Mouse (Mus musculus): ENCODE data around the gene Fam210b. TPM values are rescaled to one million over a fixed set of nuclear protein-coding genes. Genes with fewer than 3 reads are reported as not detected.

Gene Fam210b
- polyA plus RNA-seq, 1 experiment from 2014 or later: 15.2 TPM

Other genes with a start within 250 kb of the Fam210b start
- gene Mc3r, start 97.1 kb upstream of the Fam210b start, polyA plus RNA-seq (2014; fragmentation: Nextera tagmentation; extraction: Ambion mirVana): 0.12 TPM in 1 of 2 replicates, not detected in the other
- gene Aurka, start 25.0 kb downstream of the Fam210b start, polyA plus RNA-seq (2014; fragmentation: Nextera tagmentation; extraction: Ambion mirVana): 8.4 and 11.9 TPM in 2 replicates
- gene Cstf1, start 25.1 kb downstream of the Fam210b start, polyA plus RNA-seq (2014; fragmentation: Nextera tagmentation; extraction: Ambion mirVana): 24.5 and 28.6 TPM in 2 replicates
- gene Cass4, start 48.2 kb downstream of the Fam210b start, polyA plus RNA-seq (2014; fragmentation: Nextera tagmentation; extraction: Ambion mirVana): 0.16 and 0.36 TPM in 2 replicates
- gene Rtf2, start 95.0 kb downstream of the Fam210b start, polyA plus RNA-seq (2014; fragmentation: Nextera tagmentation; extraction: Ambion mirVana): 94.9 and 102 TPM in 2 replicates
- 0.80 and 1.2 TPM in 2 replicates for gene Gcnt7, start 113.0 kb downstream of the Fam210b start, polyA plus RNA-seq (2014; fragmentation: Nextera tagmentation; extraction: Ambion mirVana)
- 0.82 TPM in 1 of 2 replicates, not detected in the other for gene Fam209, start 127.0 kb downstream of the Fam210b start, polyA plus RNA-seq (2014; fragmentation: Nextera tagmentation; extraction: Ambion mirVana)
- gene Tfap2c, start 204.0 kb downstream of the Fam210b start, polyA plus RNA-seq (2014; fragmentation: Nextera tagmentation; extraction: Ambion mirVana): 0.09 and 0.18 TPM in 2 replicates